Mouse (Mus musculus): ENCODE data around the gene Gm26602. TPM values are rescaled to one million over a fixed set of nuclear protein-coding genes. Genes with fewer than 3 reads are reported as not detected.

Gene Gm26602
- total RNA-seq, 2 experiments from 2014 or later = not detected

GRCm38 (mm10) chr10:79914948-79915596 is 4.4 kb downstream of the Gm26602 start:
- peak overlapping the region; percentile 90 for H3K4me3 ChIP-seq
- H3K27ac ChIP-seq = peak overlapping the region; percentile 97
- no peak for TF ChIP-seq CTCF (conservative IDR thresholded peaks at IDR 0.05)
- no peak for DNase-seq (ENCODE audit: low spot score in 2 of 2)

- no peak for DNase-seq (ENCODE audit: low spot score in 2 of 2)
- TF ChIP-seq CTCF (conservative IDR thresholded peaks at IDR 0.05) = no peak
- Histone ChIP-seq H3K27ac (peak overlapping the region; percentile 97), H3K4me3 (peak overlapping the region; percentile 90)
These were observed 5.4 kb downstream of the Gm26602 start for GRCm38 (mm10) chr10:79916081-79916480.

GRCm38 (mm10) chr10:79916808-79917531 is 6.3 kb downstream of the Gm26602 start, which contains the start of gene Kiss1r:
Gene Kiss1r (plus strand): TSS chr10:79916971.
- peak; percentile 85 to 87 for DNase-seq (ENCODE audit: low spot score in 2 of 2)
- TF ChIP-seq CTCF (conservative IDR thresholded peaks at IDR 0.05) = no peak
- H3K27ac ChIP-seq = peak within 1 kb of the TSS; percentile 97
- peak within 1 kb of the TSS; percentile 90 for H3K4me3 ChIP-seq

GRCm38 (mm10) chr10:79917532-79918100 is 7.0 kb downstream of the Gm26602 start:
- TF ChIP-seq CTCF (conservative IDR thresholded peaks at IDR 0.05) = no peak
- Histone ChIP-seq H3K27ac (peak overlapping the region; percentile 97), H3K4me3 (peak overlapping the region; percentile 90)
- no peak for DNase-seq (ENCODE audit: low spot score in 2 of 2)

GRCm38 (mm10) chr10:79918231-79919078 is 7.8 kb downstream of the Gm26602 start:
- no peak for DNase-seq (ENCODE audit: low spot score in 2 of 2)
- Histone ChIP-seq H3K4me3 (peak overlapping the region; percentile 22; the same call in 1 of the 2 replicates), H3K27ac (no peak overlapping the region)
- TF ChIP-seq CTCF (conservative IDR thresholded peaks at IDR 0.05) = no peak

- TF ChIP-seq CTCF (conservative IDR thresholded peaks at IDR 0.05) = no peak
- DNase-seq (ENCODE audit: low spot score in 2 of 2) = no peak
- Histone ChIP-seq H3K27ac (no peak overlapping the region), H3K4me3 (no peak overlapping the region)
These were observed 8.7 kb downstream of the Gm26602 start for GRCm38 (mm10) chr10:79919251-79919849.

- no peak overlapping the region for H3K27ac ChIP-seq
- no peak for TF ChIP-seq CTCF (conservative IDR thresholded peaks at IDR 0.05)
- peak overlapping the region; percentile 42; the same call in 1 of the 2 replicates for H3K4me3 ChIP-seq
- DNase-seq (ENCODE audit: low spot score in 2 of 2) = no peak
These were observed 9.6 kb downstream of the Gm26602 start for GRCm38 (mm10) chr10:79920056-79920890.

- Histone ChIP-seq H3K4me3 (peak within 1 kb of the TSS; percentile 42), H3K27ac (no peak within 1 kb of the TSS)
- DNase-seq (ENCODE audit: low spot score in 2 of 2) = no peak
- TF ChIP-seq CTCF (conservative IDR thresholded peaks at IDR 0.05) = no peak
These were observed 10.4 kb downstream of the Gm26602 start, which contains the start of gene R3hdm4 for GRCm38 (mm10) chr10:79920958-79921535. Gene R3hdm4 (minus strand): TSS chr10:79921208.

GRCm38 (mm10) chr10:79921572-79921971 is 10.9 kb downstream of the Gm26602 start:
- TF ChIP-seq CTCF (conservative IDR thresholded peaks at IDR 0.05) = no peak
- peak overlapping the region; percentile 32 for H3K4me3 ChIP-seq
- no peak overlapping the region for H3K27ac ChIP-seq
- no peak for DNase-seq (ENCODE audit: low spot score in 2 of 2)

- Histone ChIP-seq H3K27ac (peak overlapping the region; percentile 96; the same call in 1 of the 2 replicates), H3K4me3 (no peak overlapping the region)
- TF ChIP-seq CTCF (conservative IDR thresholded peaks at IDR 0.05) = peak; percentile 100
- peak; percentile 92 to 98 for DNase-seq (ENCODE audit: low spot score in 2 of 2)
These were observed 14.5 kb downstream of the Gm26602 start for GRCm38 (mm10) chr10:79924998-79925784.
